Mouse (Mus musculus): ENCODE results near the gene Fam227a. TPM values are rescaled to one million over a fixed set of nuclear protein-coding genes. Genes with fewer than 3 reads are reported as not detected.

The Fam227a gene
- polyA plus RNA-seq, 1 experiment from 2014 or later = 1.1 TPM

GRCm38 (mm10) chr15:79693740-79694139 lies 35.0 kb upstream of the Fam227a start:
- ATAC-seq (ENCODE audit: insufficient read depth, low FRiP score) = no peak
- no peaks in the 10 kb centered on the region for H3K27me3 ChIP-seq (ENCODE audit: control insufficient read depth, insufficient read depth, low read length)
- WGBS = 71% methylated on average over 11 of the region's 11 CpGs
- H3K4me1 ChIP-seq (ENCODE audit: control insufficient read depth, insufficient read depth, low read length) = peaks cover 21% of the 10 kb centered on the region
- no peak overlapping the region for H3K4me2 ChIP-seq (ENCODE audit: low read depth, low read length)
- H3K36me3 ChIP-seq (ENCODE audit: control insufficient read depth, insufficient read depth, low read length) = no peaks in the 10 kb centered on the region
- no peak overlapping the region for H3K9ac ChIP-seq (ENCODE audit: low read length)
- H3K27ac ChIP-seq (ENCODE audit: low read length) = no peak overlapping the region
- H3K4me3 ChIP-seq (replicated peaks; ENCODE audit: low read length) = 0 out of 2 replicates have a peak overlapping the region, but pooled peaks have one; percentile 5
- H3K9me3 ChIP-seq (replicated peaks; ENCODE audit: control insufficient read depth, low read length) = no peaks in the 10 kb centered on the region

- H3K27me3 ChIP-seq (ENCODE audit: control insufficient read depth, insufficient read depth, low read length) = no peaks in the 10 kb centered on the region
- no peak overlapping the region for H3K4me3 ChIP-seq (replicated peaks; ENCODE audit: low read length)
- H3K36me3 ChIP-seq (ENCODE audit: control insufficient read depth, insufficient read depth, low read length) = no peaks in the 10 kb centered on the region
- H3K9ac ChIP-seq (ENCODE audit: low read length) = no peak overlapping the region
- no peak for ATAC-seq (ENCODE audit: insufficient read depth, low FRiP score)
- H3K4me2 ChIP-seq (ENCODE audit: low read depth, low read length) = 0 out of 2 replicates have a peak overlapping the region, but pooled peaks have one; percentile 97
- no peaks in the 10 kb centered on the region for H3K9me3 ChIP-seq (replicated peaks; ENCODE audit: control insufficient read depth, low read length)
- no peak overlapping the region for H3K27ac ChIP-seq (ENCODE audit: low read length)
- H3K4me1 ChIP-seq (ENCODE audit: control insufficient read depth, insufficient read depth, low read length) = peaks cover 15% of the 10 kb centered on the region
- WGBS = 73% methylated on average over 5 of the region's 5 CpGs
These were observed 33.6 kb upstream of the Fam227a start for GRCm38 (mm10) chr15:79692334-79692733.

- Histone ChIP-seq H3K4me1 (ENCODE audit: control insufficient read depth, insufficient read depth, low read length) (peaks cover 19% of the 10 kb centered on the region), H3K27me3 (ENCODE audit: control insufficient read depth, insufficient read depth, low read length) (no peaks in the 10 kb centered on the region), H3K27ac (ENCODE audit: low read length) (peak overlapping the region; percentile 71), H3K4me2 (ENCODE audit: low read depth, low read length) (peak overlapping the region; percentile 97), H3K9ac (ENCODE audit: low read length) (peak overlapping the region; percentile 92), H3K36me3 (ENCODE audit: control insufficient read depth, insufficient read depth, low read length) (no peaks in the 10 kb centered on the region), H3K9me3 (replicated peaks; ENCODE audit: control insufficient read depth, low read length) (no peaks in the 10 kb centered on the region), H3K4me3 (replicated peaks; ENCODE audit: low read length) (peak overlapping the region; percentile 87)
- ATAC-seq (ENCODE audit: insufficient read depth, low FRiP score) = peak; percentile 1; the same call in 1 of the 2 replicates
- under 1% methylated on average over 53 of the region's 53 CpGs for WGBS
These were observed 32.3 kb upstream of the Fam227a start for GRCm38 (mm10) chr15:79691023-79691508.

GRCm38 (mm10) chr15:79690426-79691022 lies 31.8 kb upstream of the Fam227a start, which contains the start of gene Gtpbp1:
Gene Gtpbp1, plus strand, starts transcription at chr15:79690845.
- Histone ChIP-seq H3K36me3 (ENCODE audit: control insufficient read depth, insufficient read depth, low read length) (no peaks in the 10 kb centered on the region), H3K4me2 (ENCODE audit: low read depth, low read length) (peak within 1 kb of the TSS; percentile 97), H3K4me1 (ENCODE audit: control insufficient read depth, insufficient read depth, low read length) (peaks cover 25% of the 10 kb centered on the region), H3K27ac (ENCODE audit: low read length) (peak within 1 kb of the TSS; percentile 71), H3K9ac (ENCODE audit: low read length) (peak within 1 kb of the TSS; percentile 92), H3K4me3 (replicated peaks; ENCODE audit: low read length) (peak within 1 kb of the TSS; percentile 87), H3K9me3 (replicated peaks; ENCODE audit: control insufficient read depth, low read length) (no peaks in the 10 kb centered on the region), H3K27me3 (ENCODE audit: control insufficient read depth, insufficient read depth, low read length) (no peaks in the 10 kb centered on the region)
- peak; percentile 95 for ATAC-seq (ENCODE audit: insufficient read depth, low FRiP score)
- WGBS = 1% methylated on average over 45 of the region's 45 CpGs

- peak overlapping the region; percentile 54 for H3K9ac ChIP-seq (ENCODE audit: low read length)
- peak overlapping the region; percentile 87 for H3K4me3 ChIP-seq (replicated peaks; ENCODE audit: low read length)
- peaks cover 32% of the 10 kb centered on the region for H3K4me1 ChIP-seq (ENCODE audit: control insufficient read depth, insufficient read depth, low read length)
- no peaks in the 10 kb centered on the region for H3K27me3 ChIP-seq (ENCODE audit: control insufficient read depth, insufficient read depth, low read length)
- H3K9me3 ChIP-seq (replicated peaks; ENCODE audit: control insufficient read depth, low read length) = no peaks in the 10 kb centered on the region
- H3K4me2 ChIP-seq (ENCODE audit: low read depth, low read length) = peak overlapping the region; percentile 66
- 0 out of 2 replicates have a peak overlapping the region, but pooled peaks have one; percentile 48 for H3K27ac ChIP-seq (ENCODE audit: low read length)
- WGBS = 10% methylated on average over 24 of the region's 24 CpGs
- ATAC-seq (ENCODE audit: insufficient read depth, low FRiP score) = no peak
- H3K36me3 ChIP-seq (ENCODE audit: control insufficient read depth, insufficient read depth, low read length) = no peaks in the 10 kb centered on the region
These were observed 31.1 kb upstream of the Fam227a start for GRCm38 (mm10) chr15:79689662-79690425.

- H3K27me3 ChIP-seq (ENCODE audit: control insufficient read depth, insufficient read depth, low read length) = no peaks in the 10 kb centered on the region
- no peak for ATAC-seq (ENCODE audit: insufficient read depth, low FRiP score)
- peak overlapping the region; percentile 97 for H3K9ac ChIP-seq (ENCODE audit: low read length)
- H3K9me3 ChIP-seq (replicated peaks; ENCODE audit: control insufficient read depth, low read length) = no peaks in the 10 kb centered on the region
- H3K4me3 ChIP-seq (replicated peaks; ENCODE audit: low read length) = peak overlapping the region; percentile 94
- H3K4me2 ChIP-seq (ENCODE audit: low read depth, low read length) = peak overlapping the region; percentile 80
- H3K4me1 ChIP-seq (ENCODE audit: control insufficient read depth, insufficient read depth, low read length) = peaks cover 46% of the 10 kb centered on the region
- WGBS = 5% methylated on average over 8 of the region's 8 CpGs
- peak overlapping the region; percentile 98 for H3K27ac ChIP-seq (ENCODE audit: low read length)
- H3K36me3 ChIP-seq (ENCODE audit: control insufficient read depth, insufficient read depth, low read length) = no peaks in the 10 kb centered on the region
These were observed 29.7 kb upstream of the Fam227a start for GRCm38 (mm10) chr15:79688268-79688956.

GRCm38 (mm10) chr15:79687646-79688267 lies 29.0 kb upstream of the Fam227a start, which contains the start of gene Josd1:
Gene Josd1, minus strand, starts transcription at chr15:79687919.
- WGBS = under 1% methylated on average over 72 of the region's 72 CpGs

GRCm38 (mm10) chr15:79687175-79687574 lies 28.4 kb upstream of the Fam227a start:
- peak overlapping the region; percentile 98 for H3K27ac ChIP-seq (ENCODE audit: low read length)
- H3K4me2 ChIP-seq (ENCODE audit: low read depth, low read length) = peak overlapping the region; percentile 80
- peak overlapping the region; percentile 97 for H3K9ac ChIP-seq (ENCODE audit: low read length)
- no peaks in the 10 kb centered on the region for H3K9me3 ChIP-seq (replicated peaks; ENCODE audit: control insufficient read depth, low read length)
- WGBS = under 1% methylated on average over 29 of the region's 33 CpGs
- peak overlapping the region; percentile 94 for H3K4me3 ChIP-seq (replicated peaks; ENCODE audit: low read length)
- no peaks in the 10 kb centered on the region for H3K36me3 ChIP-seq (ENCODE audit: control insufficient read depth, insufficient read depth, low read length)
- H3K4me1 ChIP-seq (ENCODE audit: control insufficient read depth, insufficient read depth, low read length) = peaks cover 48% of the 10 kb centered on the region
- no peaks in the 10 kb centered on the region for H3K27me3 ChIP-seq (ENCODE audit: control insufficient read depth, insufficient read depth, low read length)
- no peak for ATAC-seq (ENCODE audit: insufficient read depth, low FRiP score)

More at GRCm38 (mm10) chr15:79687646-79688267, 29.0 kb upstream of the Fam227a start, which contains the start of gene Josd1:
- H3K9ac ChIP-seq (ENCODE audit: low read length) = peak within 1 kb of the TSS; percentile 97
- H3K4me2 ChIP-seq (ENCODE audit: low read depth, low read length) = peak within 1 kb of the TSS; percentile 80
- no peaks in the 10 kb centered on the region for H3K27me3 ChIP-seq (ENCODE audit: control insufficient read depth, insufficient read depth, low read length)
- H3K4me1 ChIP-seq (ENCODE audit: control insufficient read depth, insufficient read depth, low read length) = peaks cover 51% of the 10 kb centered on the region
- peak within 1 kb of the TSS; percentile 98 for H3K27ac ChIP-seq (ENCODE audit: low read length)
- peak within 1 kb of the TSS; percentile 94 for H3K4me3 ChIP-seq (replicated peaks; ENCODE audit: low read length)
- no peaks in the 10 kb centered on the region for H3K36me3 ChIP-seq (ENCODE audit: control insufficient read depth, insufficient read depth, low read length)
- peak; percentile 77 for ATAC-seq (ENCODE audit: insufficient read depth, low FRiP score)
- H3K9me3 ChIP-seq (replicated peaks; ENCODE audit: control insufficient read depth, low read length) = no peaks in the 10 kb centered on the region
